Mouse (Mus musculus) CH12.LX (cell line): ENCODE measurements at regions not wholly inside any gene's neighbourhood (a gene's known extent, or its start where the extent isn't known, plus 50 kb on each side); places are given as distances from the start of the nearest gene placed in this dataset.

Experiments
- CTCF ChIP-seq, 2 experiments: IDR thresholded peaks in 1 of 2; conservative IDR thresholded peaks in 1 of 2; 2 replicates each; pipeline ENCODE4 v1.5.1; 2011 to 2012; ENCODE audit warnings: low read depth in 2 of 2, low read length in 2 of 2, improper control_type of control experiment in 1 of 2, inconsistent platforms in 1 of 2, mild to moderate bottlenecking in 1 of 2, moderate library complexity in 1 of 2
- POLR2A ChIP-seq: IDR thresholded peaks from 2 replicates; pipeline ENCODE4 v1.6.1; 2011; ENCODE audit warnings: low read depth, mild to moderate bottlenecking, improper control_type of control experiment, low read length
- RCOR1 ChIP-seq: conservative IDR thresholded peaks from 2 replicates; pipeline ENCODE4 v1.6.1; 2012; ENCODE audit warnings: low read depth, mild to moderate bottlenecking, inconsistent platforms, low read length, improper control_type of control experiment
- TCF12 ChIP-seq: IDR thresholded peaks from 2 replicates; pipeline ENCODE4 v1.6.1; 2014; ENCODE audit warnings: low read depth, mild to moderate bottlenecking, inconsistent platforms, low read length, improper control_type of control experiment

- TF ChIP-seq TCF12 (no peak), POLR2A (no peak), RCOR1 (no peak), CTCF (conservative IDR thresholded peaks at IDR 0.05 in 1 of 2, IDR thresholded peaks at IDR 0.05 in 1 of 2; ENCODE audit: low read depth in 2 of 2, low read length in 2 of 2) (no peak)
Observed at GRCm38 (mm10) chr15:22046423-22046822, 502.4 kb upstream of the Cdh18 start.
